7 mouse cellular contexts compared by ENCODE assay signal in the genomic region with DNA sequence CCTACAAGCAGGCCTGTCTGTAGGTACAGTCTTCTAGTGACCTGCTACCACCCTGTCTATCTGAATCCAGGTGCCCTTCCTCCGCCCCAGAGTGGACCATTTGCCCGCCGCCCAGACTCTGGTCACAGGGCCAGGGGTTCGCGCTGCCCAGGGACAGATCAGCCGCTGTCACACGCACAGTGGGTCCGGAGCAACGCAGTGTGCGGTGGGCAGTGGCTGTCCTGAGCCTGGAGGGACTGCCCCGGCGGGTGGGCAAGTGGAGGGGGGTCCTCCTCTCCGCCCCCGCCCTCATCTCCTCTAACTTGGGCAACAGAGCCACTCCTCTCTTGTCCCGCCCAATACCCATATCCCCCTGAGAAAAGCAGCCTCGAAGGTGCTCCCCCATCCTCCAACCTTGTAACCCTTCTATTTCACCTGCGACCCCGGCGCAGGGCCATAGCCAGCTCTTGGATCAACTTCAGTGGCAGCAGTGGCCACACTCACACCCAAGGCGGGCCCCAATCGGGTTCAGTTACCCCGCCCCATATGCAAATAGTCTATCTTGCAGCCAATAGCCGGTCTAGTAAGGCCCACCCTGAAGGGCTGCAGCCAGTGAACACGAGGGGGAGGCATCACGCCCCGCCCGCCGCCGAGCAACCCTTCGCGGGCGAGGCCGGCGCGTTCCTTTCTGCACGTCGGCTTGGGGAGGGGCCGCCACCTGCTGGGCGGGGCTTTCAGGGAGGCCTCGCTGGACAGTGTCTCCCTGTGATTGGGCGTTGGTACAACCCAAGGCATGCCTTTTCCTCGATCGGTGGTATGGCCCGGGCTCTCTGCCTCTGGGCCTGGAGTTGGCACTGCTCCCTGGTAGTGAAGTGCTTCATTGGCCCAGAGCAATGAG. TPM values are rescaled to one million over a fixed set of nuclear protein-coding genes. Genes with fewer than 3 reads are reported as not detected.
DNase-seq lines count a peak whose midpoint lies in the region; ATAC-seq and TF ChIP-seq lines count a peak whose summit lies in the region.

No protein-coding gene starts in this region.

- H3K27ac ChIP-seq in intestine, postnatal 0 days (ENCODE audit: low read depth, low read length) = peak overlapping the region; percentile 37
- H3K27ac ChIP-seq in midbrain, embryonic 12.5 days (replicated peaks) = peak overlapping the region; percentile 78
- peak overlapping the region; percentile 7 for H3K27ac ChIP-seq in small intestine, adult 2 months (ENCODE audit: insufficient read depth, low read depth, low read length)

- H3K9ac ChIP-seq in intestine, postnatal 0 days (ENCODE audit: low read depth, low read length) = peak overlapping the region; percentile 62
- H3K9ac ChIP-seq in midbrain, embryonic 12.5 days (replicated peaks) = peak overlapping the region; percentile 61

- TF ChIP-seq POLR2A in small intestine, adult 2 months (IDR thresholded peaks at IDR 0.05; ENCODE audit: low read depth, low read length) = no peak

- TF ChIP-seq CTCF in intestine, postnatal 0 days (IDR thresholded peaks at IDR 0.05; ENCODE audit: low read depth) = peak; percentile 62
- no peak for TF ChIP-seq CTCF in small intestine, adult 2 months (IDR thresholded peaks at IDR 0.05; ENCODE audit: extremely low read depth, insufficient read length, insufficient replicate concordance, low read depth, low read length)

- no peaks in the 10 kb centered on the region for H3K9me3 ChIP-seq in intestine, postnatal 0 days (ENCODE audit: control insufficient read depth)
- no peaks in the 10 kb centered on the region for H3K9me3 ChIP-seq in midbrain, embryonic 12.5 days

- 3% methylated on average over 44 of the region's 44 CpGs for WGBS in intestine, postnatal 0 days
- WGBS in midbrain, embryonic 12.5 days = 2% methylated on average over 44 of the region's 44 CpGs
- 12% methylated on average over 44 of the region's 44 CpGs for WGBS in small intestine, adult 2 months

- H3K27me3 ChIP-seq in intestine, postnatal 0 days (replicated peaks; ENCODE audit: control insufficient read depth, insufficient read depth, low read length) = no peaks in the 10 kb centered on the region
- no peaks in the 10 kb centered on the region for H3K27me3 ChIP-seq in midbrain, embryonic 12.5 days
- H3K27me3 ChIP-seq in small intestine, adult 2 months (ENCODE audit: control insufficient read depth, insufficient read depth, low read length) = no peaks in the 10 kb centered on the region

- peak overlapping the region; percentile 94 for H3K4me2 ChIP-seq in intestine, postnatal 0 days (replicated peaks; ENCODE audit: low read depth)
- peak overlapping the region; percentile 84 for H3K4me2 ChIP-seq in midbrain, embryonic 12.5 days (replicated peaks)

- peaks cover 25% of the 10 kb centered on the region for H3K4me1 ChIP-seq in intestine, postnatal 0 days (replicated peaks; ENCODE audit: control insufficient read depth, insufficient read depth, low read length)
- peaks cover 32% of the 10 kb centered on the region for H3K4me1 ChIP-seq in midbrain, embryonic 12.5 days
- peaks cover 36% of the 10 kb centered on the region for H3K4me1 ChIP-seq in small intestine, adult 2 months (ENCODE audit: control insufficient read depth, insufficient read depth, insufficient read length, low read length)

- intact Hi-C loops in left cerebral cortex, postnatal 4 days (cut with DNase I) = no loop called here

- ATAC-seq in intestine, postnatal 0 days = peak; percentile 96
- peak; percentile 98 for ATAC-seq in midbrain, embryonic 12.5 days (ENCODE audit: low FRiP score, low read depth)

- H3K36me3 ChIP-seq in intestine, postnatal 0 days (ENCODE audit: control insufficient read depth, insufficient read depth) = peaks cover 12% of the 10 kb centered on the region; the same call in 1 of the 2 replicates
- H3K36me3 ChIP-seq in midbrain, embryonic 12.5 days = peaks cover 29% of the 10 kb centered on the region
- H3K36me3 ChIP-seq in small intestine, adult 2 months (ENCODE audit: control insufficient read depth, insufficient read depth, low read length) = peaks cover 21% of the 10 kb centered on the region

- H3K4me3 ChIP-seq in intestine, postnatal 0 days (ENCODE audit: low read depth, low read length) = peak overlapping the region; percentile 53
- H3K4me3 ChIP-seq in midbrain, embryonic 12.5 days = peak overlapping the region; percentile 50
- peak overlapping the region; percentile 46 for H3K4me3 ChIP-seq in small intestine, adult 2 months (ENCODE audit: low read depth, low read length)

- peak; percentile 96 for DNase-seq in adrenal gland, adult 8-10 months
- peak; percentile 100 for DNase-seq in embryo, embryonic 9.5 days (ENCODE audit: extremely low spot score)
- DNase-seq in gonadal fat pad, adult 2 months (ENCODE audit: low read depth) = peak; percentile 71
- DNase-seq in left cerebral cortex, postnatal 4 days = peak; percentile 98

RNA-seq across cellular contexts. Expression of a gene that starts 5.8 kb away (rescaled TPM):
- 1 to 10 TPM; 5.6 to 7.7 (median 6.3) TPM for total RNA-seq in adrenal gland, adult 8-10 months (2022)
- polyA plus RNA-seq in gonadal fat pad, adult 2 months (2012; rRNA removed) = 60.9 and 68.6 TPM in 2 replicates
- polyA plus RNA-seq in intestine, postnatal 0 days (2015; fragmentation: Nextera tagmentation; extraction: Ambion mirVana) = 47.6 and 52.7 TPM in 2 replicates
- 1 to 10 TPM; 3.8 to 4.7 TPM for total RNA-seq in left cerebral cortex, postnatal 4 days (2021)
- polyA plus RNA-seq in midbrain, embryonic 12.5 days (2016; fragmentation: Nextera tagmentation; extraction: Ambion mirVana) = 40.1 and 40.6 TPM in 2 replicates
- polyA plus RNA-seq in small intestine, adult 2 months (2012; rRNA removed) = 115 and 258 TPM in 2 replicates

RNA-seq across cellular contexts. Expression of a gene that starts 7.1 kb away (rescaled TPM):
- 10 to 100 TPM; 79.8 to 92.9 (median 84.3) TPM for total RNA-seq in adrenal gland, adult 8-10 months (2022)
- 22.7 and 40.8 TPM in 2 replicates for polyA plus RNA-seq in gonadal fat pad, adult 2 months (2012; rRNA removed)
- 24.7 and 27.8 TPM in 2 replicates for polyA plus RNA-seq in intestine, postnatal 0 days (2015; fragmentation: Nextera tagmentation; extraction: Ambion mirVana)
- 10 to 100 TPM; 81.2 to 89.1 TPM for total RNA-seq in left cerebral cortex, postnatal 4 days (2021)
- polyA plus RNA-seq in midbrain, embryonic 12.5 days (2016; fragmentation: Nextera tagmentation; extraction: Ambion mirVana) = 107 and 112 TPM in 2 replicates
- polyA plus RNA-seq in small intestine, adult 2 months (2012; rRNA removed) = 21.3 and 34.2 TPM in 2 replicates

RNA-seq across cellular contexts. Expression of a gene that starts 7.6 kb away (rescaled TPM):
- under 1 TPM; 0.12 to 0.94 (median 0.66) TPM for total RNA-seq in adrenal gland, adult 8-10 months (2022)
- 13.0 and 13.1 TPM in 2 replicates for polyA plus RNA-seq in gonadal fat pad, adult 2 months (2012; rRNA removed)
- 2.7 and 3.4 TPM in 2 replicates for polyA plus RNA-seq in intestine, postnatal 0 days (2015; fragmentation: Nextera tagmentation; extraction: Ambion mirVana)
- under 1 TPM in 1 of 2 experiments, not detected in 1; 0.18 TPM for total RNA-seq in left cerebral cortex, postnatal 4 days (2021)
- 3.7 and 3.8 TPM in 2 replicates for polyA plus RNA-seq in midbrain, embryonic 12.5 days (2016; fragmentation: Nextera tagmentation; extraction: Ambion mirVana)
- 4.9 and 8.1 TPM in 2 replicates for polyA plus RNA-seq in small intestine, adult 2 months (2012; rRNA removed)

RNA-seq across cellular contexts. Expression of a gene that starts 27.5 kb away (rescaled TPM):
- total RNA-seq in adrenal gland, adult 8-10 months (2022) = 10 to 100 TPM in 1 of 4 experiments, 1 to 10 TPM in 3; 6.6 to 12.1 (median 8.4) TPM
- polyA plus RNA-seq in gonadal fat pad, adult 2 months (2012; rRNA removed) = 12.7 and 12.9 TPM in 2 replicates
- polyA plus RNA-seq in intestine, postnatal 0 days (2015; fragmentation: Nextera tagmentation; extraction: Ambion mirVana) = 3.2 and 3.7 TPM in 2 replicates
- total RNA-seq in left cerebral cortex, postnatal 4 days (2021) = 1 to 10 TPM; 6.2 to 7.4 TPM
- polyA plus RNA-seq in midbrain, embryonic 12.5 days (2016; fragmentation: Nextera tagmentation; extraction: Ambion mirVana) = 13.1 and 14.4 TPM in 2 replicates
- polyA plus RNA-seq in small intestine, adult 2 months (2012; rRNA removed) = 4.0 and 7.4 TPM in 2 replicates

RNA-seq across cellular contexts. Expression of a gene that starts 27.7 kb away (rescaled TPM):
- total RNA-seq in adrenal gland, adult 8-10 months (2022) = 100 to 1,000 TPM in 1 of 4 experiments, 10 to 100 TPM in 3; 80.0 to 105 (median 92.6) TPM
- 78.5 and 89.2 TPM in 2 replicates for polyA plus RNA-seq in gonadal fat pad, adult 2 months (2012; rRNA removed)
- polyA plus RNA-seq in intestine, postnatal 0 days (2015; fragmentation: Nextera tagmentation; extraction: Ambion mirVana) = 71.8 and 72.3 TPM in 2 replicates
- 100 to 1,000 TPM; 194 to 211 TPM for total RNA-seq in left cerebral cortex, postnatal 4 days (2021)
- 93.4 and 96.4 TPM in 2 replicates for polyA plus RNA-seq in midbrain, embryonic 12.5 days (2016; fragmentation: Nextera tagmentation; extraction: Ambion mirVana)
- 49.1 and 67.1 TPM in 2 replicates for polyA plus RNA-seq in small intestine, adult 2 months (2012; rRNA removed)

Comparison
In these comparisons a context has a peak if more than half of its experiments do, and no peak if none do; other contexts are left out.
1. Peak in every context shown above with its lines: DNase-seq, ATAC-seq, H3K4me3 ChIP-seq and H3K27ac ChIP-seq.
2. H3K27ac ChIP-seq: peak in every context shown above with its lines; median percentile 78 in midbrain, embryonic 12.5 days; 37 in intestine, postnatal 0 days; 7 in small intestine, adult 2 months.